Mouse (Mus musculus) midbrain, embryonic 14.5 days (tissue): ENCODE data around the gene Cdhr3. TPM values are rescaled to one million over a fixed set of nuclear protein-coding genes. Genes with fewer than 3 reads are reported as not detected.
"Not testable (repeated sequence)": the region's sequence is repeated elsewhere in the genome, so short reads cannot be mapped to it uniquely, and the experiment has no call there.

Experiments used
- ATAC-seq: fragments of 200-750 bp; cut with Nextera tagmentation; 2 replicates; pipeline ENCODE4 v1.8.0; 2017; ENCODE audit warnings: moderate number of reproducible peaks, moderate library complexity; ENCODE audit not compliant: low FRiP score, low TSS enrichment
- DNase-seq: peaks from one replicate; pipeline ENCODE4 v3.0.0-alpha.2; 2015
- H3K27ac ChIP-seq: fragments of 300-500 bp; sonication (generic); replicated peaks from 2 replicates; pipeline ENCODE4 v1.5.1; 2014; ENCODE audit warnings: mild to moderate bottlenecking, low read depth, low read length, moderate library complexity
- H3K27me3 ChIP-seq: fragments of 300-500 bp; sonication (generic); 2 replicates; pipeline ENCODE4 v1.6.1; 2014; ENCODE audit warnings: low read length, control low read depth, mixed read lengths; ENCODE audit not compliant: control insufficient read depth, insufficient read depth
- H3K36me3 ChIP-seq: fragments of 300-500 bp; sonication (generic); 2 replicates; pipeline ENCODE4 v1.6.1; 2014; ENCODE audit warnings: low read length, control low read depth; ENCODE audit not compliant: control insufficient read depth, insufficient read depth
- H3K4me1 ChIP-seq: fragments of 300-500 bp; sonication (generic); 2 replicates; pipeline ENCODE4 v1.6.1; 2014; ENCODE audit warnings: mild to moderate bottlenecking, antibody characterized with exemption, low read length, control low read depth; ENCODE audit not compliant: control insufficient read depth, insufficient read depth
- H3K4me2 ChIP-seq: fragments of 300-500 bp; sonication (generic); 2 replicates; pipeline ENCODE4 v1.6.1; 2014; ENCODE audit warnings: mild to moderate bottlenecking, low read length, moderate library complexity
- H3K4me3 ChIP-seq: fragments of 300-500 bp; sonication (generic); replicated peaks from 2 replicates; pipeline ENCODE4 v1.5.1; 2014; ENCODE audit warnings: low read depth, low read length
- H3K9ac ChIP-seq: fragments of 300-500 bp; sonication (generic); replicated peaks from 2 replicates; pipeline ENCODE4 v1.6.1; 2014; ENCODE audit warnings: mild to moderate bottlenecking, low read length, moderate library complexity
- H3K9me3 ChIP-seq: fragments of 300-500 bp; sonication (generic); 2 replicates; pipeline ENCODE4 v1.6.1; 2016; ENCODE audit warnings: low read length, control low read depth, mixed read lengths; ENCODE audit not compliant: control insufficient read depth
- WGBS: fragments of 180-500 bp; shearing (Covaris S2); extraction: QIAGEN DNeasy Blood & Tissue Kit; methylation state at CpG from one replicate; pipeline ENCODE4 v1.1.7; 2014; 5-methylcytosine and 5-hydroxymethylcytosine counted together
- microRNA-seq: library from miRNA; unstranded; fragments of <30 nt; microRNA quantifications from one replicate; pipeline ENCODE4, GENCODE M21; 2016
- polyA plus RNA-seq: library from polyadenylated mRNA; unstranded; fragments of >200 nt; fragmentation: Nextera tagmentation; extraction: Ambion mirVana; gene quantifications from 2 replicates; pipeline ENCODE4 v1.2.1, GENCODE M21; 2014

Cdhr3 gene
- polyA plus RNA-seq, 1 experiment from 2014 or later, result 0.08 TPM

- WGBS, result 31% methylated on average over 3 of the region's 3 CpGs
- not testable (repeated sequence) for H3K27me3 ChIP-seq, H3K27ac ChIP-seq, DNase-seq, H3K36me3 ChIP-seq, H3K4me2 ChIP-seq, H3K4me3 ChIP-seq, H3K9ac ChIP-seq, H3K4me1 ChIP-seq, H3K9me3 ChIP-seq, ATAC-seq
These were observed 92.9 kb downstream of the Cdhr3 start for GRCm38 (mm10) chr12:32999778-33000177.

DNA sequence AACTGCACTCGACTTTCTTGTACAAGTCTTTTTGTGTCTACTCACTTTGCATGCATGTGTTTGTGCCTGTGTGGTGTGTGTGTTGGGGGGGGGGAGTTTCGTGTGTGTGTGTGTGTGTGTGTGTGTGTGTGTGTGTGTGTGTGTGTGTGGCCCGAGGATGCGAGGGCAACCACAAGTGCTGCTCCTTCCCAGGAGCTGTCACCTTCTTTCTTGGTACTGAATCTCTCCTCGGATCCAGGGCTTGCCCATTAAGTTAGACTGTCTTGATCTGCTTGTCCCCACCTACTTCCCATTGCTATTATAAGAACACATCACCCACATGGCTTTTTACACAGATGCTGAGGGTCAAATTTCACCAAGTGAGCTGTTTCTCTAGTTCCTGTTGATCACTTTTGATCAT lies 93.9 kb downstream of the Cdhr3 start:
- 78% methylated on average over 5 of the region's 5 CpGs for WGBS
- no peaks in the 10 kb centered on the region for H3K27me3 ChIP-seq
- no peak overlapping the region for H3K4me2 ChIP-seq
- no peaks in the 10 kb centered on the region for H3K9me3 ChIP-seq
- no peak overlapping the region for H3K4me3 ChIP-seq
- ATAC-seq, result no peak
- H3K36me3 ChIP-seq, result no peaks in the 10 kb centered on the region
- H3K27ac ChIP-seq, result no peak overlapping the region
- no peak overlapping the region for H3K9ac ChIP-seq
- no peak for DNase-seq
- 0 out of 2 replicates have a peak, but pooled peaks cover 4% of the 10 kb centered on the region for H3K4me1 ChIP-seq

GRCm38 (mm10) chr12:32995081-32995834 lies 97.4 kb downstream of the Cdhr3 start:
- ATAC-seq (no peak), DNase-seq (no peak)
- Histone ChIP-seq H3K27me3 (no peaks in the 10 kb centered on the region), H3K4me2 (no peak overlapping the region), H3K9ac (no peak overlapping the region), H3K4me3 (no peak overlapping the region), H3K9me3 (no peaks in the 10 kb centered on the region), H3K4me1 (no peaks in the 10 kb centered on the region), H3K36me3 (no peaks in the 10 kb centered on the region), H3K27ac (no peak overlapping the region)
- WGBS, result 90% methylated on average over 4 of the region's 4 CpGs

DNA sequence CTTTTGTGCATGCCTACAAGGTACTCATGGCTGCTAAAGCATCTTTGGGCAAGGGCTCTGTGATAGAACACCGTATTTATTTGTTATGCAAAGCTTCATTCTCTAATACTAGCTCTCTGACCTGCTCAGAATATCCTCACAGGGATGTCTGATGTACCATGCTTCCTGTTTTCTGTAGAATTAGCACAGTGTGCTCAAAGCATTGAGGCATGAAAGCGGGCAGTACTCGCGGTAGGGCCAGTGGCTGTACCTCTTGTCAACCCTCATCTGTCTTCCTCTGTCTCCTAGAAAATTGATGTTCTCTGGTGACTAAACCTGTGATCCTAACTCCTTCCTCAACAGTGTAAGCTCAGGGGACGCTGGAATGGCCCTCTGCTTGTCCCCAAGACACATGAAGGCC lies 98.6 kb downstream of the Cdhr3 start:
- Histone ChIP-seq H3K36me3 (no peaks in the 10 kb centered on the region), H3K9me3 (no peaks in the 10 kb centered on the region), H3K4me1 (no peaks in the 10 kb centered on the region), H3K27me3 (no peaks in the 10 kb centered on the region), H3K4me2 (no peak overlapping the region), H3K4me3 (no peak overlapping the region), H3K27ac (no peak overlapping the region), H3K9ac (no peak overlapping the region)
- 79% methylated on average over 5 of the region's 5 CpGs for WGBS
- DNase-seq (no peak), ATAC-seq (no peak)

DNA sequence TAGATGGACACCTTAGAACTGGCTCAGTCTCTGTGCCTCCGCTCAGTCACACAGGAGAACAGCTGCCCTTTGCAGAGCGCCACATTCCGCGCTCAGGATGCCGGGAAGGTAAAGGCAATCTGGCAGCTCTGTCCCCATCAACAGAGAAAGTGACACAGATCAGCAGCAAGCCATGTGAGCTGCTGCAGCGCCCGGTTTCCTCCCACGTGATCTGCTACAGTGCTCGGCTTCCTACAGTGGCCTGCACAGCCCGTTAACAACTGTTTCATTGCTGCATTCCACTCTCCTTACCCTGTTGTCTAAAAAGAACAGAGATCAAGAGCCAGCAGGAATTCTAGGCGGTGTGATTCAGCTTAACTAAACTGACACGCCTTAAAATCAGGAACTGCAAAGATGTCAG lies 102.9 kb downstream of the Cdhr3 start:
- DNase-seq (no peak), ATAC-seq (no peak)
- H3K27ac ChIP-seq, result no peak overlapping the region
- H3K9me3 ChIP-seq, result no peaks in the 10 kb centered on the region
- no peak overlapping the region for H3K9ac ChIP-seq
- H3K27me3 ChIP-seq, result no peaks in the 10 kb centered on the region
- H3K4me1 ChIP-seq, result no peaks in the 10 kb centered on the region
- no peak overlapping the region for H3K4me2 ChIP-seq
- H3K4me3 ChIP-seq, result no peak overlapping the region
- H3K36me3 ChIP-seq, result no peaks in the 10 kb centered on the region
- WGBS, result 70% methylated on average over 12 of the region's 12 CpGs

GRCm38 (mm10) chr12:32986284-32986683 lies 106.4 kb downstream of the Cdhr3 start:
- Histone ChIP-seq H3K4me3 (no peak overlapping the region), H3K9me3 (no peaks in the 10 kb centered on the region), H3K36me3 (no peaks in the 10 kb centered on the region), H3K4me1 (no peaks in the 10 kb centered on the region), H3K27me3 (no peaks in the 10 kb centered on the region), H3K9ac (no peak overlapping the region), H3K27ac (no peak overlapping the region), H3K4me2 (no peak overlapping the region)
- DNase-seq (no peak), ATAC-seq (no peak)
- 71% methylated on average over 1 of the region's 1 CpGs for WGBS

Small RNAs within 50 kb of the gene (microRNA-seq; reads per million reads assigned to microRNA genes)
- gene Gm22904, result not detected

Other genes with a start within 250 kb of the Cdhr3 start
- 34.2 and 39.4 TPM in 2 replicates for gene Sypl, start 139.0 kb downstream of the Cdhr3 start, polyA plus RNA-seq
- 22.6 and 23.9 TPM in 2 replicates for gene Atxn7l1, start 54.8 kb upstream of the Cdhr3 start, polyA plus RNA-seq